Mouse (Mus musculus): Measurements from ENCODE around the gene Sh2b1.
A peak's percentile ranks its signal among the peaks of the same experiment; 100 is the strongest.
"Not testable (repeated sequence)": the region's sequence is repeated elsewhere in the genome, so short reads cannot be mapped to it uniquely, and the experiment has no call there.

Sh2b1 gene

DNA sequence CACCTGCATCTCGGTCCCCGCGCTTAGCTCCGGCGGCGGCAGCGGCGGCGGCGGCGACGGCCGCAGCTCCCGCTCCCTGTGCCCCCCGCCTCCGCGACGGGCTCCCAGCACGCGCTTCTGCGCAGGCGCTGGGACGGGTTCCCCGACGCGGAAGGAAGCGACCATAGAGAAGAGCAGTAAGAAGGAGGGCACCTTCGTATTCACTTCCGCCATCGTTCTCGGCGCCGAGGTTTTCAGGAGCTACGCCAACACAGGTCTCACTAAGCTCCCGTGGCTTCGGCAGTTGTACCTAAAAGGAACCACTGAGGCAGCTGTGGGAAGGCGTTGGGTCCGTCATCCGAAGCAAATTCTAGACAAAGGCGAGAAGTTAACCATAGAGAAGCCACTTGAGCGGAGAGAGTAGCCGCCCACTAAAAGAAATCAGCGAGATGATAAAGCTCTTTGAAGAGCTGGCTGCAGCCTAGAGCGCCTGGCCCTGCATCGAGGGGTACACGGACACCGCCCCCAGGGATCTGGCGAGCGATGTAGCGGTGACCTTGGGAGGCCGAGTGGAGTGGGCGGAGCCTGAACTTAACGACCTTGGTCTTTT is at the start of gene Sh2b1:
Gene Sh2b1, minus strand, starts transcription at position 432 of the 589 bp plus-strand sequence.
- peak; percentile 87 to 91 for DNase-seq

DNA sequence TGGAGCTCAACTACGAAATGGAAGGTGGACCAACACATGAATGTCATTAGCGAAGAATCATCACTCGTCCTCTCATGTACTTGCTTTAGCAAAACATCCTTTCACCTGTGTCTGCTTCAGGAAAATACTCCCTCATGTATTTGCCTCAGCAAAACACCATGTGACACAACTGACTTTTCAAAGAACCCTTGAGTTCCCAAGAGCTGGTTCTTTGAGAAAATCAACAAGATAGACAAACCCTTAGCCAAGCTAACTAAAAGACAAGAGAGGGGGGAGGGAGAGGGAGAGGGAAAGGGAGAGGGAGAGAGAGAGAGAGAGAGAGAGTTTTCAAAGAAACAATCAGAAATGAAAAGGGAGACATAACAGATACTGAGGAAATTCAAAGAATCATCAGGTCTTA is 48.1 kb upstream of the Sh2b1 start:
- DNase-seq = no peak

DNA sequence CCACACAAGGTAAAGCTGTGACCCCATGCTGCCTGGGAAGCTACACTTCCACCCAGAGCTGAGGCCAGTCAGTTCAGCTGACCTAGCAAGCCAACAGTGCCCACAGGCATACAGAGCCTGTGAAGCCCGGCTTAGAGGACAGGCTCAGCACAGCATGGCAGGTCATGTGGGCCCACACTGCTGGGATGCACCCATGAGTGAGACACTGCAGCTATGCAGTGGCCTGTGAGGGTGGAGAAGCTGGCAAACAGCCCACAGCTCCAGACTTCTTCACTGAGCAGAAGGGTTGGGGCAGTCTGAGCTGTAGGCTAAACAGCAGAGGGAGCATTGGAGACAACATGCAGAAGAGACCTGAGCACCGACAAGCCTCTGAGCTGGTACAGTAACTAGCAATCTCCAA is 44.3 kb upstream of the Sh2b1 start:
- DNase-seq = peak in 1 of 2 experiments; percentile 11

DNA sequence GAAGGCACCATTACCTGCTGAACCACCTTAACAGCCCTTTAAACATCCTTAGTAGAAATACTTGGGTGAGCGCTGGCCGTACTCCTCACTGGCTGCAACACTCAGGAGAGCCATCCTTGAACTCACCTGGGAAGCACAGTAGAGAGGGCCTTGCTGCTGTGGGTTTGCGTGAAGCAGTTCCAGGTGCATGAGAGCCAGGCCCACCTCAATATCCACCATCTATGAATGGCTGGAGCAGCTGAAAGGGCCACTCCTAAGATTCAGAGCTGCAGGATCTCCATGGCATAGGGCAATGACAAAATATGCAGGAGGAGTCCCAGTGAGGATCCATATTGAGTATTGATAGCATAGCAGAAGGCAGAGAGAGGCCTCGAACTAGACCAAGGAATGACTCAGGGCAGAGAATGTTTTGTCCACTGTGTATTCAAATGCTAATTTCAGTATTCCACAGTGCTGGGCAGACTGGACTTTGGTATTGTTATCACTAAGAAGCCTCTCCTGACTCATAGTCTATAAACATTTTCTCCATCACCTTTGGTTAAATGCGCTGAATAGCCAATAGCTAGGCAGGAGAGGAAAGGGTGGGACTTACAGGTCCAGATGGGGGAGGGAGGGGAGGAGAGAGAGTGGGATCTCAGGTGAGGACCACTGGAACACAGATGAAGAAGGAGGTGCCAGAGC is 43.2 kb upstream of the Sh2b1 start:
- no peak for DNase-seq

DNA sequence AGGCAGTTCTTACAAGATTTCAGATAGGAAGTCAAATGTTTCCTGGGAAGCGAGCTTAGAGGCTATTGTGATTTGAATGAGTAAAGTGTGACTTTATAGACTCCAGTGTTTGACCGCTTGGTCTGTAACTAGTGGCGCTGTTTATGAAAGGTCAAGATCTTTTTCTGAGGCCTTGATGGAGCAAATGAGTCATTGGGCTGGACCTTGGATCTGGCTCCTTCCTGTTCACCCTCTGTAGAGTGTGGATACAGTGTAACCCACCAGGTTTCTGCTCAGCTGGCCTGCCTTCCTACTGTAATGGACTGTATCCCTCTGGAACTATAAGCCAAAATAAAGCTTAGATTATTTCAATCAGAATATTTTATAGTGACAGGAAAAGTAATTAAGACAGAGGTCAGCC is 36.1 kb upstream of the Sh2b1 start:
- no peak for DNase-seq

DNA sequence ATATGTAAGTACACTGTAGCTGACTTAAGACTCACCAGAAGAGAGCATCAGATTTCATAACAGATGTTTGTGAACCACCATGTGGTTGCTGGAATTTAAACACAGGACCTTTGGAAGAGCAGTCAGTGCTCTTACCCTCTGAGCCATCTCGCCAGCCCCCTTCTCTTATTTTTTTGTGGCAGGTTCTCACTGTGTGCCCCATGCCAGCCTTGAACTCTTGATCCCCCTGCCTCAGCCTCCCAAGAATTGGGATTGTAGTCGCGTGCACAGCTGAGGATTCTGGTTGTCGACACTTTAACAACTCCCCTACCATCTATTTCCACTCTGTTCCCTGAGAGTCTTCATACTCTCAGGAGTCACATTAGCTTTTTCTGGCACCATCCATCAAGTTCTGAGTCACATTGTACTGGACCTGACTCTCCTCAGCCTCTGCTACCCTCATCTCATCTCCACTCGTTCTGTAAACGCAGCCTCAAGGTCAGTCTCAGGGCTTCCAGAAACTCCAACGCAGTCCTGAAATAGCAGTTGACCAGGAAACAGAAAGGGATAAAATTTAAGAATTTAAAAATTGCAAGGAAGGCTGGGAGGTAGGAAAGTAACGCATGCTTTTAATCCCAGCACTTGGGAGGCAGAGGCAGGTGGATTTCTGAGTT is 32.0 kb upstream of the Sh2b1 start:
- no peak for DNase-seq

DNA sequence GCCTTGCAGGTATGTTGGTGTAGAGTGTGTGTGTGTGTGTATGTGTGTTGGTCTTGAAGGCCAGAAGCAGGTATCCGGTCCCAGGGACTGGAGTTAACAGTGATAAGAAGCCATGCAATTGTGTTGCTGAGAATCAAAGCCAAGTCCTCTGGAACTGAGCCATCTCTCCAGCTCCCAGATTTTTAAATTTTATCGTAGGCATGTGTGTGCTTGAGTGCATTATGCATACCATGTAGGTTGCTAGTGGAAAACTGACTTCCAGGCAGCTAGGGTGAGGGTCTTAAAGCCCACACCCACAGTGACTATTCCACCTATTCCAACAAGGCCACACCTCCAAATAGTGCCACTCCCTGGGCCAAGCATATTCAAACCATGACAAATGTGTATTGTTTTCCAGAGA is 29.7 kb upstream of the Sh2b1 start:
- DNase-seq = no peak

DNA sequence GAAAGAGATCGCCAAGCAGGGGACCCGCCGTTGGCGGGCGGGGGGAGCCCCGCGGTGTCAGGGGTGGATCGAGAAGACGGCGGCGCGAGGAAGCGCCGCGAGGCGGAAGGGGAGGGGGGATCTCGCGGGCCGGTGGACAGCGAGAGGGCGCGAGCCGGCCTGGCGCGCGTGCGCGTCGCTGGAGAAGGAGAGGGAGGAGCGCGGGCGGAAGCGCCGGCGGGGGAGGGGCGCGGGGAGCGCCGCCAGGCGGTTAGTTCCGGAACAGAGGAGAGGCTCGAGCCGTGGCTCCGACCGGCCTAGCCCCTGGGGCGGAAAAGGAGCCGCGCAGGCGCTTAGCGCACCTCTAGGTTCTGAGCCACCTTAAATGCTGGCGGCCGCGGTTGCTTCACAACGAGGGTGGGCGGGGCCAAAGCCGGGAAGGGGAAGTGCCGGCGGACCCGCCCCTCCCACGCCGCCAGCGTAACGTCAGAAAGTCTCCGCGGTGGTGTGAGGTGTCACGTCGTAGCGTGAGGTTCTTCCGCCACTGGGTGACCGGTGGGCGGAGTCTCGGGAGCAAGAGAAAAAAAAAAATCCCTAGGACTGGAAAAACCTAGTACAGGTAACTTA is 28.2 kb upstream of the Sh2b1 start, which contains the start of gene Atxn2l:
Gene Atxn2l, minus strand, starts transcription at position 165 of the 606 bp plus-strand sequence.
- peak; percentile 98 to 99 for DNase-seq

DNA sequence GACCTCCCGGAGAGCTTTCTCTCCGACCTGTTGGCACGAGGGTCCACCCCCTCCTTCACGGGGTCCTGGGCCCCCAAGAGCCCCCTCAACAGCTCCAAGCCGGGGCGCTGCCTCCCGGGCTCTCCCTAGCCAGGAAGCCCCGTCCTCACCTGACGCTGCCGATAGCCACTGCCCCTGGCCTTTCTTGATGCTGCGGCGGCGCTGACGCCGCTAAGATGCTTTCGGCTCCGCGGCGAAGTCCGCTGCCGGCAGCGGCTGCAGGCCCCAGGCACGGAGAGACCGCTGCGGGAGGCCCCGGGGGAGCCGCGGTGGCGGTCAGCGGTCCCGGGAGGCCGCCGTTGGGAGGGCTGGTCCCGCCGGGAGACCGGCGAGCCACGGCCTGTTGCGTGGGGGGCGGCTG is 27.5 kb upstream of the Sh2b1 start:
- no peak for DNase-seq

DNA sequence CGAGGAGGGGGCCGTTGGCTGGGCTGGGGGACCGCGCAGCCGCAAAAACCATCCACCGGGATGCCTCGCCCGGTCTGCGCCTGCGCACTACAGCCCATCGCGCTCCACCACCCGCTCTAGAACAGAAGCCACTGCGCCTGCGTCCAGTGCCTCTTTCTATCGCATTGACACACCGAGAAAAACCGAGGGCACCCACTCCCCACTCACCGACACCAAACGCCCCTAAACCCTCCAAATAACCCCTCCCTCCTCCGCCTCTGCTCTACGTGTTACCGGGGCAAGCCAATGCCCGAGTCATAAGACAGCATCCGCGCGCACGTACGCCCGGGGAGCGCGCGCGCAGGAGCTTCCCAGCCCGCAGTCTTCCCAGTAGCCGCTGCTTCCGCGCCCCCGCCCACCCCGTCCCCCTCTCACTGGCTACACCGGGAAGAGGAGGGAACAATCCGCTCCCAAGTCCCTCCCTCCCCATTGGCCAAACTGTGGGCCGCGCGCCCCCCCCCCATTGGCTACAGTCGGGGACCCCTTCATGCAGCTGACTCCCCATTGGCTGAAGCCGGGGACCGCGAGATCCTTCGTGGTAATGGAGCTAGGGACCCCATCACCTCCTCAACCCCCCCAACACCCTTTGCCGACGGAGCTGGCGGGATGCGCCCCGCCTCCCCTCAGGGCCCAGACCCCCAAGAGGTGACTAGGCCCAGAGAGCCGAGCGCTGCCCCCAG is 27.0 kb upstream of the Sh2b1 start:
- DNase-seq = peak; percentile 91 to 96

DNA sequence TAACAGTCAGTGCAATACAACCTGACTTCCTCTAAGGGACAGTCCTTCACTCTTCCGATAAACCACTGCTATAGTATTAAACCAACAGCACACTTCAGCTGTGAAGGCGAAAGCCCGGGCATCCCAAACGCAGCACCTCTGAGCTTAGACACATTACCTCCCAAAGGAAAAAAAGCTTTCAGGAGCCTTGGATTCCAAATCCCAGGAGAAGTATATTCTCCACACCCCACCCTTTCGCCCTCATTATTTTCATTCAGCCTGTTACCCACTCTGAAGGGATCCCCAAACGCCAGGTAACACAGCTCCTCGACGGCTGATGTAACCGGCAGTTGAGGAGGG is 26.4 kb upstream of the Sh2b1 start:
- DNase-seq = no peak

DNA sequence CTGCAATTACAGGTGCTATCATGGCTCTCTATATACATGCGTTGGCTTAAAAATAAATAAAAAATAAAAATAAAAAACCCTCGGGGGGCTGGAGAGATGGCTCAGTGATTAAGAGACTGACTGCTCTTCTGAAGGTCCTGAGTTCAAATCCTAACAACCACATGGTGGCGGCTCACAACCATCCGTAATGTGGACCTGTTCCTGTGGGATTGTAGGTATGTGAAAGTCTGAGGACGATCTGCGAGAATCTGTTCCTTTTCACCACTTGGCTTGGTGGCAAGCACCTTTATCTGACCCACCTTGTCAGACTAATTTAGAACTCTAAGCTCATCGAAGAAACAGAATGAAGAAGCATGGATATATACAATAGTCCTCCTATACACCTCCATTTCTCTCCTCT is 24.2 kb upstream of the Sh2b1 start:
- DNase-seq = no peak

DNA sequence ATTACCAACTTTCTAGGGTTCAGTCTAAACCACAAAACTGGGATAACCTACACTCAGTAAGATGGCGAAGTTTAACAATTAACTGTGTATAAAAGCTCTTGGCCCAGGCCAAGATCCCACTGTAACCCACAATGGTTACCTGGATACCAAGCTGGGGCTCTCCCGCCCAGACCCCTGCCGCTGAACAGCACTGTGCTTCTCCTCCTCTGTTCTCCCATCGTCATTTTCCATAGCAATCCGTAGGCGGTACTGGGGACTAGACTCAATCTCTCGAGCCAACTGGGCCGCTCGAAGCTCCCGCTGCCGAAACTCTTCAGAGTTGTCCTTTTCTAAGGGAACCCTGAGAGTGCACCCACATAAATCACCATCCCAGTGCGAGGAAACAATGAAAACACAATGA is 22.7 kb upstream of the Sh2b1 start:
- DNase-seq = no peak

DNA sequence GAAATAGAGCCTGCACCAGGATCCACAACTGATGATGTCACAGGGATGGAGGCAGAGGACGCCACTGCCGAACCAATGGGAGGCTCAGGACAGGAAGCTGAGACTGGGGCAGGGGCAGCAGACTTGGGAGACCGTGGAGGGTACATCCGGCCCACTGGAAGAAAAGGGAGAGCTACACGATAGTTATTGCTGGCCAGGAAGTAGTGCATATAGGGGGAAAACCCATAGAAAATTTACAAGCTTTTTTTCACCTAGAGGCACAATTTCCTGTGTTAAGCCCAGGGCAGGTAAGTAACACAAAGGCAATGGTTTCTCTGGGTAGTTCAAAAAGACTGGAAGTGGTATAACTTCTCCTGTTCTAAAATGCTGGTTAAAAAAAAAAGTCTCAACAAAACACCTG is 21.3 kb upstream of the Sh2b1 start:
- DNase-seq = no peak

DNA sequence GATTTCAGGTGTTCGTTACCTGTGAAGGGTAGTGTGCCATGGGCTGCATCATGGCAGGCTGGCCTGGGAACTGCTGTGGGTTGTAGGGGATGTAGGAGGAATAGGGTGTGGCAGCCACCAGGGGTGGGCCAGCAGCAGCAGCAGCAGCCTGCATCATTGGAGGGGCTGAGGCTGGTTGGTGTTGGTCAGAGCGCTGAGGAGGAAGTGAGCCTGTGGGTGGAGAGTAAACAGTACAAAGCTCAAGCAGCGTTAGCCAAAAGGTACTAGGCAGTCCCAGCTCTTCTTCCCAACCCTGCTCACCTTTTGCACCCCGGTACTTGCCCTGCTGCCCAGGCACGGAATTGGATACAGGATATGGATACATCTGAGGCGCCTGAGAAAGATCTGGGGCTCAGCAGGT is 18.9 kb upstream of the Sh2b1 start:
- no peak for DNase-seq

DNA sequence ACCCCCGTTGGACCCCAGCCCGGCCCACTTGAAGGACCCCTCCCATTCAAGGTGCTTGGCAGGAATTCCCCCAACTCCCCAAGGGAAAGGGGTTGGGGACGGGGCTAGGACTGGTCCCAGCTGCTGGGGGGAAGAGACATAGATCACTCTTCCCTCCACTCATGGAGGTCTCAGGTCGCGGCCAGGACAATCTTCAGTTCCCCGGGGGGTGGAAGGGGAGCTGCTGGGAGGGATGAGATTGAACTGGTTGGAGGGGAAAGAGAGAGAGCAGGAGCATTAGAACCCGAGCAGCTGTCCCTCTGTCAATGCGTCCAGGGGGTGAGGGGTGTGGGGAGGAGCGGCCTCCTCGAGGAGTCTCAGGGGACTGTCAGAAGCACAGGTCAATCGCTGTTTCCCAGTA is 16.7 kb upstream of the Sh2b1 start:
- DNase-seq = no peak

DNA sequence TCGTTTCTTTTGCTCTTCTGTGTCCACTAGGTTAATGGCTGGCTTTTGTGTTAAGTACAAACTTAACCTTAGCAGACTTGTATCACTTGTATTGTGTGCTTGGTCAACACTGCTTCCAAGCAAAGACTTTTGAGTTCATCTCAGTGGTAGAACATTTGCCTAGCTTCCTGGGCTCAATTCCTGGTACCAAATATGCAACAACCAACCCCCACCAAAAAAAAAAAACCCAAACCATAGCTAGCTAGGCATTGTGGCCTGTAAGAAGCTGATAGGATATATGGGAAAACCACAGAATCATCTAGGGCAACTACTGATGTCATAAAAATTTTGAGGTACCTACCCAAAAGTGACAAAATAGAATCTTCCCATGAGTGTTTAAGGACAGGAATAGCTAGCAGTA is 15.8 kb upstream of the Sh2b1 start:
- no peak for DNase-seq

DNA sequence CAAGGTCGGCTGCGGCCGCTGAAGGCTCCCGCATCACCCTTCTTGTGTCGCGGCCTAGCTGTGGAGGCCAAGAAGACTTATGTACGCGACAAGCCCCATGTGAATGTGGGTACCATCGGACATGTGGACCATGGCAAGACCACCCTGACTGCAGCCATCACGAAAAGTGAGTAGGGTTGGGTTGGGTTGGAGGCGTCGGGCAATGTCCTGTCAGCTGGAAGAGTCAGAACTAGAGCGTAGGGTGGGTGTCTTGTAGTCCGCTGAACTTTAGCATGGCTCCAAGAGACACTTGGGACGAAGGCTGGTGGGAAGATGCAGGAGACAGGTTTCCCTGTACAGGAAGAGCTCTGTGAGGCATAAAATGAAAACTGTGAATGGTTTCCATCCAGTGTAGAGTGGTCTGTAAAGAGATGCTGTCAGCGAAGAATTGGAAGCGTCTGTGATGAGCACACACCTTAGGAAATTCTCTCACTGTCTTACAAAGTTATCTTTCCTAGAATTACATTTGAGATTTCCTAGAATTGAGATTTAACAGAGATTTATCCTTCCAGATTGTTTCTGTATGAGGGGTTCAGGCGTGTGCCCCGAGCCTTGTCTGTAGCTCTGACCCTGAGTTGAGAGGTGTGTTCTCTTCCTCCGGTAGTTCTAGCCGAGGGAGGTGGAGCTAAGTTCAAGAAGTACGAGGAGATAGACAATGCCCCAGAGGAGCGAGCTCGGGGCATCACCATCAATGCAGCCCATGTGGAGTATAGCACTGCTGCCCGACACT is 12.6 kb upstream of the Sh2b1 start:
- DNase-seq = not testable (repeated sequence)

DNA sequence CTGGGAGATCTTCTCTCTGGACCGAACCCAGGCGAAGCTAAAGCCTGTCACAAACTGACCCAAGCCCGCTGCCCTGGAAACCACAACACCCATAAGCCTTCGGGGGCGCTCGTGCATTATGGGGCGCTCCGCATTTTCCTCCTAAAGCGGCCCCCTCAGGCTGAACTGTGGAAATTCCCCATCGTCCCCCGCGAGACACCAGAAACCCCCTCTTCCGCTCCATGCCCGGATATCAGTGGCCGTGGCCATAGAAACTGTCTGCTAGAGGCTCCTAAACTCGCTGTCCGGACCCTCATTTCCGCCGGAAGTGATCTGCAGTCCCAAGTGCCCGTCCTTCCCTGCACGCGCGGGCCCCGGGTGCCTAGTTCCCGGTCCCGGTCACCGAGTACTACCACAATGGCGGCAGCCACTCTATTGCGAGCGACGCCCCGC is 11.8 kb upstream of the Sh2b1 start, which contains the start of gene Tufm:
Gene Tufm, plus strand, starts transcription at position 310 of the 432 bp plus-strand sequence.
- peak; percentile 95 to 99 for DNase-seq

DNA sequence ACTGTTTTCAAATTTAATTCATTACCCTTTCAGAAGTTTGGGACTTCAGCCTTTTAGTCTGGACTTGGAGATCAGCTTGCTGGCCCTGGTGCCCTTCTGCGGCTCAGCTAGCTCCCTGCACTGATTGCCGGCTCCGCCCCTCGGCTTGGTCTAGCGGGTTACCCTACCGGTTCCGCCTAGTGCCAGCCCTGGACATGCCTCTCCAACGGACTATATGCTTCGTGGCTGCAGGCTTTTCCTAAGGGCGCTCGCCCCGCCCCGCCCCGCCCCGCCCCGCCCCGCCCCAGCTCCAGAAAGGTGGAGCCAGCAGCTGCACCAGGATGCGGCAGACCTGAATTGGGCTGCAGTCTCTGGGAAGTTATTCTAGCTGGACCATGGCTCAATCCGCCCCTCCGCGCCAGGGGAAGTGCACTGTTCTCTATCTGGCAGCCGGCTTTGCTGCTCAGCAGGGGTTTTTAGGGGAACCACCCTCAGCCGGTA is 7.2 kb upstream of the Sh2b1 start:
- peak; percentile 82 to 90 for DNase-seq

DNA sequence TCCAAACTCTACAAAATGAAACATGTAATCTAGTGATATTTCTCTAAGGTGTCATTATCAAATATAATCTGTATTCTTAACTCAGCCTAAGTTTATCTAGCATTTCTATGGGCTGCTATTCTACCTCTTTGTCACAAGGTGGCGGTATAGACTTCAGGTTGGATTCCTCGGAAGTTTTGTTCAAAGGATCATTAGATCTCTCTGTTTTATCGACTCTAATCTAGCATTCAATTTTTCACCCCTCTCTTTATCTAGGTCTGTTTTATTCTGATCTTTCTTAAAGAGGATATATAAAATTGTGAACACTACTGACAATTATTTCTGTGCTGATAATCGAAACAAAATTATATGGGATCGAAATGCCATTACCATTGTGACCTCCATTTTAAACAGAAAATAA is 6.5 kb upstream of the Sh2b1 start:
- DNase-seq = no peak

DNA sequence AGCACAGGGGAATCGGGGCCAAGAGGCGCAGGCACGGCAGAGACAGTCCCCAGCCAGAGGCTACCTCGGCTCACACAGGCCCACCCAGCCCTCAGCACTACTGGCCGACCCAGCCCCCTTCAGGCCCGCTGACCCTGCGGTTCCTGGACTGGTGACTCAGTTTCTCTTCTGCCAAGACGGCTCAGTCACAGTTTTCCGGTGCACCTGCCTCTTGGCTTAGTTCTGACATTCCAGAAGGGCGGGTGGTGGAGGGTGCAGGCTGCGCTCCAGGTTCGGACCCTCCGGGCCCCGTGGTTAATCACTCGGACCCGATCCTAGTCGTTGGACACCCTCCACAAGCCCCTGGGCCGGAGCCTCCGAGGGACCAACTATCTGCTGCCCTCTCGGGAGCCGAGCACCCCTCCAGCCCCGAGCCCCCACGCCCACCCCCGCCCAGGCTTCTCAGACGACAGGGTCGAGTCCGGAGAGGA is 703 bp downstream of the Sh2b1 start:
- peak in 1 of 2 experiments; percentile 23 for DNase-seq
